Mouse (Mus musculus): Measurements from ENCODE around the gene Hmgn1. TPM values are rescaled to one million over a fixed set of nuclear protein-coding genes. Genes with fewer than 3 reads are reported as not detected.
A peak's percentile ranks its signal among the peaks of the same experiment; 100 is the strongest.
"Not testable (repeated sequence)": the region's sequence is repeated elsewhere in the genome, so short reads cannot be mapped to it uniquely, and the experiment has no call there.

Gene Hmgn1
- total and polyA plus RNA-seq, 3 experiments: 243 to 745 (median 394) TPM

DNA sequence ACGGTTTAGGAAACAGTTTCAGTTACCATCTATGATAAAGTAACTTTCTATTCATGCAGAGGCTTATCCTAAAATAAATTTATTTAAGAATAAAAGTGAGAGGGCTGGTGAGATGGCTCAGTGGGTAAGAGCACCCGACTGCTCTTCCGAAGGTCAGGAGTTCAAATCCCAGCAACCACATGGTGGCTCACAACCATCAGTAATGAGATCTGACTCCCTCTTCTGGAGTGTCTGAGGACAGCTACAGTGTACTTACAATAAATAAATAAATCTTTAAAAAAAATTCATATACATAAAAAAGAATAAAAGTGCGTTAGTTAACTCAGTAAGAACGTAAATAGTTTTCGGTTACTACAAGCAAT is 17.2 kb upstream of the Hmgn1 start:
- H3K4me2 ChIP-seq (ENCODE audit: insufficient read depth, low read depth, poor library complexity, severe bottlenecking); H3K9ac ChIP-seq (ENCODE audit: insufficient read depth, low read depth); dilution Hi-C loops (cut with MboI; ENCODE audit: extremely low pct_ligation_motif_present, extremely low pct_unique_long_range_greater_than_20kb, low sequenced_read_pairs); H3K27ac ChIP-seq (ENCODE audit: insufficient read depth, low read depth); DNase-seq (ENCODE audit: extremely low read depth); H3K27me3 ChIP-seq (replicated peaks); in situ Hi-C loops (cut with MboI; ENCODE audit: low pct_ligation_motif_present, low pct_unique_long_range_greater_than_20kb, low sequenced_read_pairs): not testable (repeated sequence)
- peak overlapping the region in 2 of 3 experiments; percentile 54 to 64 for H3K4me3 ChIP-seq (replicated peaks in 1 of 3; ENCODE audit: low read depth in 2 of 3, low read length in 2 of 3, poor library complexity in 1 of 3)
- peak; percentile 18; the same call in 1 of the 2 replicates for TF ChIP-seq MYC (IDR thresholded peaks at IDR 0.05; ENCODE audit: low read depth, low read length)
- H3K9me3 ChIP-seq (replicated peaks; ENCODE audit: low read length): peaks cover 10% of the 10 kb centered on the region
- peaks cover 13% of the 10 kb centered on the region for H3K79me2 ChIP-seq (replicated peaks; ENCODE audit: control insufficient read depth, extremely low read depth, insufficient read depth, poor library complexity, severe bottlenecking)
- H3K4me1 ChIP-seq (ENCODE audit: control insufficient read depth in 1 of 2, insufficient read depth in 2 of 2): peaks cover 13 to 30% of the 10 kb centered on the region in 2 experiments
- peaks cover 0 to 27% of the 10 kb centered on the region in 2 experiments for H3K36me3 ChIP-seq (replicated peaks in 1 of 2; ENCODE audit: control insufficient read depth in 1 of 2, insufficient read depth in 1 of 2, low read length in 1 of 2)

DNA sequence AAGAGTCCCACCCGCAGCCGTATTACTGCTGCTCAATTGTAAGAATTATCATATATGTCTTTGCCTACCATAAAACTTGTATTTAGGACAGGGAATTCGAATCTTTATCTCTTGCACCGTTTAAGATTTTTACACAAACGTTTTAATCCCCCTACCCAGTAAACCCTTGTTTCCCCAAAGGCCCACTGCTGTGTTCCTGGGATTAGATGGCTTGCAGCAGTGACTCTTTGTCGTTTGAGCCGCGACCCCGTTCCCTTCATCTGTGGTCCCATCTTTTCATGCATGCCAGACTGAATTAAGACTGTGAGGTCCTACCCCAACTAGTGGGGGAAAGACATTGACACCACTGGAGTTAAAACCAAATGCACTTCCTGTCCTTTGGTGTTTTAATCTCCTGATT is 937 bp upstream of the Hmgn1 start:
- Histone ChIP-seq H3K9me3 (replicated peaks; ENCODE audit: low read length) (no peaks in the 10 kb centered on the region), H3K36me3 (replicated peaks in 1 of 2; ENCODE audit: control insufficient read depth in 1 of 2, insufficient read depth in 1 of 2, low read length in 1 of 2) (peaks cover 22 to 34% of the 10 kb centered on the region in 2 experiments), H3K79me2 (replicated peaks; ENCODE audit: control insufficient read depth, extremely low read depth, insufficient read depth, poor library complexity, severe bottlenecking) (peaks cover 18% of the 10 kb centered on the region), H3K27ac (ENCODE audit: insufficient read depth, low read depth) (no peak overlapping the region), H3K4me1 (ENCODE audit: control insufficient read depth in 1 of 2, insufficient read depth in 2 of 2) (peaks cover 3 to 36% of the 10 kb centered on the region in 2 experiments; a peak in 3 of 4 replicates), H3K9ac (ENCODE audit: insufficient read depth, low read depth) (peak overlapping the region; percentile 81), H3K4me2 (ENCODE audit: insufficient read depth, low read depth, poor library complexity, severe bottlenecking) (peak overlapping the region; percentile 52), H3K4me3 (replicated peaks in 1 of 3; ENCODE audit: low read depth in 2 of 3, low read length in 2 of 3, poor library complexity in 1 of 3) (peak overlapping the region; percentile 61 to 77 (median 74)), H3K27me3 (replicated peaks) (peaks cover 4% of the 10 kb centered on the region)
- TF ChIP-seq NRF1 (IDR thresholded peaks at IDR 0.05; ENCODE audit: low read depth, low read length) (no peak), SMC3 (IDR thresholded peaks at IDR 0.05; ENCODE audit: low read depth, low read length) (no peak), CHD1 (IDR thresholded peaks at IDR 0.05; ENCODE audit: low read depth, low read length) (peak; percentile 74; the same call in 1 of the 2 replicates), ETS1 (conservative IDR thresholded peaks at IDR 0.05; ENCODE audit: low read depth, low read length) (no peak), TCF12 (IDR thresholded peaks at IDR 0.05; ENCODE audit: low read depth, low read length) (no peak), IRF4 (IDR thresholded peaks at IDR 0.05; ENCODE audit: low read depth, low read length) (no peak), CTCF (conservative IDR thresholded peaks at IDR 0.05 in 1 of 2, IDR thresholded peaks at IDR 0.05 in 1 of 2; ENCODE audit: low read depth in 2 of 2, low read length in 2 of 2) (no peak), MAZ (IDR thresholded peaks at IDR 0.05; ENCODE audit: low read depth, low read length) (no peak), USF2 (conservative IDR thresholded peaks at IDR 0.05; ENCODE audit: low read depth, low read length) (no peak), E2F4 (IDR thresholded peaks at IDR 0.05; ENCODE audit: insufficient replicate concordance, low read depth, low read length) (no peak), MYC (IDR thresholded peaks at IDR 0.05; ENCODE audit: low read depth, low read length) (no peak), JUN (IDR thresholded peaks at IDR 0.05; ENCODE audit: insufficient read depth, low read depth, low read length) (no peak), NELFE (IDR thresholded peaks at IDR 0.05; ENCODE audit: low read depth, low read length) (no peak), ELF1 (IDR thresholded peaks at IDR 0.05; ENCODE audit: low read depth, low read length) (peak; percentile 29; the same call in 1 of the 2 replicates), MEF2A (IDR thresholded peaks at IDR 0.05; ENCODE audit: borderline replicate concordance, low read depth, low read length) (0 out of 2 replicates have a peak, but pooled peaks have one; percentile 15), MAX (IDR thresholded peaks at IDR 0.05; ENCODE audit: low read length) (no peak), POLR2A (IDR thresholded peaks at IDR 0.05; ENCODE audit: low read depth, low read length) (no peak), SIN3A (IDR thresholded peaks at IDR 0.05; ENCODE audit: low read length) (peak; percentile 6; the same call in 1 of the 2 replicates)
- in situ Hi-C loops (cut with MboI; ENCODE audit: low pct_ligation_motif_present, low pct_unique_long_range_greater_than_20kb, low sequenced_read_pairs): no loop called here
- dilution Hi-C loops (cut with MboI; ENCODE audit: extremely low pct_ligation_motif_present, extremely low pct_unique_long_range_greater_than_20kb, low sequenced_read_pairs): no loop called here
- no peak for DNase-seq (ENCODE audit: extremely low read depth)

Measured in CH12.LX (cell line).